Mouse (Mus musculus) liver, adult 2 months (tissue): ENCODE results near the gene Aplp1. TPM values are rescaled to one million over a fixed set of nuclear protein-coding genes. Genes with fewer than 3 reads are reported as not detected.

Experiments used
- DNase-seq: peaks from one replicate; pipeline ENCODE4 v3.0.0-alpha.2; 2011; ENCODE audit warnings: low read depth, low spot score; ENCODE audit errors: extremely low read depth
- H3K27ac ChIP-seq: fragments of 200-500 bp; replicated peaks from 2 replicates; pipeline ENCODE4 v1.5.1; 2012; ENCODE audit warnings: low read depth, mild to moderate bottlenecking, control low read depth, inconsistent platforms, low read length; ENCODE audit not compliant: insufficient read depth
- H3K27me3 ChIP-seq: fragments of 200-500 bp; 2 replicates; pipeline ENCODE4 v1.6.1; 2012; ENCODE audit warnings: mild to moderate bottlenecking, moderate library complexity, low read length, inconsistent platforms; ENCODE audit not compliant: control insufficient read depth, insufficient read depth
- H3K36me3 ChIP-seq: fragments of 200-500 bp; 2 replicates; pipeline ENCODE4 v1.6.1; 2012; ENCODE audit warnings: low read length, inconsistent platforms; ENCODE audit not compliant: control insufficient read depth, insufficient read depth
- H3K4me1 ChIP-seq: fragments of 200-500 bp; 2 replicates; pipeline ENCODE4 v1.6.1; 2011; ENCODE audit warnings: low read length; ENCODE audit not compliant: control insufficient read depth, insufficient read depth
- H3K4me3 ChIP-seq: fragments of 200-500 bp; 2 replicates; pipeline ENCODE4 v1.5.1; 2011; ENCODE audit warnings: low read depth, mild to moderate bottlenecking, control low read depth, low read length, moderate library complexity; ENCODE audit not compliant: insufficient read depth
- H3K79me2 ChIP-seq: fragments of 200-500 bp; 2 replicates; pipeline ENCODE4 v1.6.1; 2012; ENCODE audit warnings: inconsistent platforms, mild to moderate bottlenecking, low read length, moderate library complexity; ENCODE audit not compliant: control insufficient read depth, insufficient read depth
- H3K9ac ChIP-seq: fragments of 200-500 bp; 2 replicates; pipeline ENCODE4 v1.6.1; 2012; ENCODE audit warnings: low read depth, mild to moderate bottlenecking, control low read depth, inconsistent platforms, low read length
- CTCF ChIP-seq: fragments of 200-500 bp; IDR thresholded peaks from 2 replicates; pipeline ENCODE4 v1.5.1; 2011; ENCODE audit warnings: low read depth, low read length, control low read depth
- POLR2A ChIP-seq: fragments of 200-500 bp; IDR thresholded peaks from 2 replicates; pipeline ENCODE4 v1.6.1; 2011; ENCODE audit warnings: low read length, control low read depth; ENCODE audit not compliant: insufficient read depth; ENCODE audit errors: extremely low read depth
- WGBS: fragments of 180-500 bp; shearing (Covaris S2); methylation state at CpG from one replicate; pipeline ENCODE4 v1.1.7; 2018; 5-methylcytosine and 5-hydroxymethylcytosine counted together
- polyA plus RNA-seq: library from polyadenylated mRNA; depleted of rRNA; stranded (reverse); fragments of >200 nt; gene quantifications from 2 replicates; pipeline ENCODE4 v1.2.3, GENCODE M21; 2012; rRNA removed
- total RNA-seq: library from RNA; depleted of rRNA; stranded (reverse); fragments of >200 nt; gene quantifications from 2 replicates; pipeline ENCODE4 v1.2.3, GENCODE M21; 2014; rRNA removed

Aplp1 gene
- total RNA-seq: 0.18 and 0.74 TPM in 2 replicates
- polyA plus RNA-seq: 0.65 and 0.70 TPM in 2 replicates

DNA sequence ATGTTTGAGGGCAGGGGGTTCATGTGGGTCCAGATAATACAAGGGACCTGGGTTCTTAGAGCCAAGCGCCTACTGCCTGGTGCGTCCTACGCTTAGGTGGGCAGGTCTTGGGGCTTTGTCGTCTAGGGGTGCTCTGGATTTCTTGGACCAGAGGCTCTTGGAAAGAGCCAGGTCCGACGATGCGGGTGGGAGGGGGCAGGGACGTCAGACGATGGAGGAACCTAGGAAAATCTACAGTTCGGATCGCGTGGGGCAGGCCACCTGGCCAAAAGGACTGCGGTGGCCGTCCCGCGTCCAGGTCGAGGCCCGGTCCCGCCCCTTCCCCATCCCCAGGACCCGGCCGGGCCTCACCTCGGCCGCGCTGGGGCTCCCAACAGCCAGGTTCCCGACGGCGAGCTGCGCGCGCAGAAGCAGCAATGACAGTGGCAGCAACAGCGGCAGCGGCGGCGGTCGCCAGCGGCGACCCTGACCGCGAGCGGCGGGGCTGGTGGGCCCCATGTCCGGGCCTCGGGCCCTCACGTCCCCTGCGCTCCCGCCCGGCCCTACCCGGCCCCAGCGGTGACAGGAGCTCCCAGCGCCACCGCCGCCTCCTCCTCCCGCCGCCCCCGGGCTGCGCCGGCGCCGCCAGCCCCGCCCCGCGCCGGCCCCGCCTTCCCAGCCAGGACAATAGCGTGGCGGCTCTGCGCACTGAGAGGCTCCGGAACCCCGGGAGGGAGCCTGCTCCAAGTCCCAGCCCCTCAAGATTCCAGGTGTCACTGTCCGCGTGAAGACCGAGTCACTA, at the start of gene Aplp1:
Aplp1 (minus strand) TSS at position 565 of the 781 bp plus-strand sequence.
- H3K27ac ChIP-seq: no peak within 1 kb of the TSS
- no peak for DNase-seq
- TF ChIP-seq POLR2A (no peak), CTCF (no peak)
- WGBS: 2% methylated on average over 49 of the region's 72 CpGs
- H3K27me3 ChIP-seq: peaks cover 11% of the 10 kb centered on the region
- no peaks in the 10 kb centered on the region for H3K4me1 ChIP-seq
- no peaks in the 10 kb centered on the region for H3K79me2 ChIP-seq
- peak within 1 kb of the TSS; percentile 53 for H3K9ac ChIP-seq
- H3K4me3 ChIP-seq: peak within 1 kb of the TSS; percentile 56; the same call in 1 of the 2 replicates
- H3K36me3 ChIP-seq: no peaks in the 10 kb centered on the region

- Histone ChIP-seq H3K9ac (peak within 1 kb of the TSS; percentile 90), H3K27ac (peak within 1 kb of the TSS; percentile 98), H3K4me3 (peak within 1 kb of the TSS; percentile 86), H3K4me1 (no peaks in the 10 kb centered on the region), H3K27me3 (no peaks in the 10 kb centered on the region), H3K36me3 (no peaks in the 10 kb centered on the region), H3K79me2 (no peaks in the 10 kb centered on the region; the same call in 1 of the 2 replicates)
- DNase-seq: peak; percentile 95
- TF ChIP-seq CTCF (peak; percentile 34), POLR2A (peak; percentile 78; the same call in 1 of the 2 replicates)
- 16% methylated on average over 11 of the region's 11 CpGs for WGBS
Observed at GRCm38 (mm10) chr7:30493401-30493931, 48.1 kb upstream of the Aplp1 start, which contains the start of gene Prodh2. Gene Prodh2, plus strand, starts transcription at chr7:30493622.

DNA sequence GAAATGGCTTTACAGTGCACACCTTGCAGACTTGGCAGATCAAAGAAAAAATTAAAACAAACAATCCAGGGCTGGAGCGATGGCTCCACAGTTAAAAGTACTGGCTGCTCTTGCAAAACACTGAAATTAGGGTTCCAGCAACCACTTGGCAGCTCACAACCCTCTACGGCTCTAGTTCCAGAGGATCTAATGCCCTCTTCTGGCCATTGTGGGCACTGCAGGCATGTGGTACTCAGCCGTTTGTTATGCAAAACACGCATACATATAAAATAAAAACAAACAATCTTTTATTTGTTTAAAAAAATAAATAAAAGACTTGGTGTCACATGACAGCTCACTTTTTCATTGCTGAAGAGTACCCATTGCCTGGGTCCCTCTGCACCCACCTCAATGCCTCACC, 47.4 kb upstream of the Aplp1 start:
- peak overlapping the region; percentile 52 for H3K9ac ChIP-seq
- peak; percentile 94 for DNase-seq
- no peak overlapping the region for H3K4me3 ChIP-seq
- no peaks in the 10 kb centered on the region for H3K36me3 ChIP-seq
- WGBS: 5% methylated on average over 4 of the region's 4 CpGs
- no peaks in the 10 kb centered on the region for H3K4me1 ChIP-seq
- peak overlapping the region; percentile 98 for H3K27ac ChIP-seq
- TF ChIP-seq CTCF (peak; percentile 82), POLR2A (no peak)
- H3K27me3 ChIP-seq: no peaks in the 10 kb centered on the region
- no peaks in the 10 kb centered on the region; the same call in 1 of the 2 replicates for H3K79me2 ChIP-seq

DNA sequence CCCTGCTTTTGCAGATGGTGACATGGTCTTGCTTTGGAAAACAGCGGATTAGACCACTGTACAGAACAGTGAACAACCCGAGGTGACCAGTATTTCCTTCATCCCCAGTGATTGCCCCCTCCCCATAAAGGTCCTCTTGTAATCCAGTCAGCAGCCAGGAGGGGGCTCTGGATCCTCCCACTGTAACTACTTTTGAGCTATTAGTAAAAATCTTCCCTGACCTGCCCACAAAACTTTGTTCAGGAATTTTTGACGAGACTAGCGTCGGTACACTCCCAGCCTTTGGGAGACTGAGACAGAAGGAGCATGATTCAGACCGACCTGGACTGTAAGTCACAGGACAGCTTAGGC, 45.6 kb upstream of the Aplp1 start:
- H3K79me2 ChIP-seq: no peaks in the 10 kb centered on the region; the same call in 1 of the 2 replicates
- H3K27me3 ChIP-seq: no peaks in the 10 kb centered on the region
- no peaks in the 10 kb centered on the region for H3K4me1 ChIP-seq
- H3K9ac ChIP-seq: no peak overlapping the region
- no peak overlapping the region for H3K27ac ChIP-seq
- no peak overlapping the region for H3K4me3 ChIP-seq
- no peaks in the 10 kb centered on the region for H3K36me3 ChIP-seq
- WGBS: 36% methylated on average over 6 of the region's 6 CpGs
- DNase-seq: no peak
- TF ChIP-seq POLR2A: no peak
- TF ChIP-seq CTCF: no peak

DNA sequence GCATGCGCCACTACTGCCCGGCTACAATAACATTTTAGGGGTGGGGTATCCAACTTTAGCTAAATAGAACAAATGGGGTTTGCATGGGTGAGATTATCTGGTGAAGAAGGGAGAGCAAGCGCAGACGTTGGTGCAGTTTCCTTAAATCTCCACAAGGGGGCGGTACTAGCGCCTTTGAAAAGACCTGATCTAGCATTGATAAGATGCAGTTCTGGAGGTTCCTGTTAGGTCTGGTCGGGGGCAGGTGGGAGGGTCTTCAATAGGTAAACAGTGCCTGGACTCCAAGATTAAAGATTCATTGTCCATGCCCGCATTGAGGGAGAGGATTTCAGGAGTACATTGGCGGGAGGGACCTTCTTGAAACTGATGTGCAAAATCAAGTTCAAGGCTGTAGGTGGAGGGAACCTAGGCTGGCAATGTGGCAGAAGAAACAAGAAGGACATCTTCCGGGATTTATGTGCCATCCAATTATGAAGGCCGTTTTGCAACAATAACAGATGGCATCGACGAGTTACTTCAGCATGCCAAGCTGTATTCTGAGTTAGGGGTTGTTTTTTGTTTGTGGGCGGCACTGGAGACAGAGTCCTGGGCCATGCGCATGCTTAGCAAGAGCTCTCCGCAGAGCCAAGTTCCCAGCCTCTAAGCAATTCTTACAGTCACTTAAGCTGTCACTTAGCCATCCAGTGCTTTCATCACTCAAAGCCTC, 45.1 kb upstream of the Aplp1 start:
- Histone ChIP-seq H3K4me3 (no peak overlapping the region), H3K4me1 (no peaks in the 10 kb centered on the region), H3K27me3 (no peaks in the 10 kb centered on the region), H3K79me2 (no peaks in the 10 kb centered on the region; the same call in 1 of the 2 replicates), H3K9ac (no peak overlapping the region), H3K36me3 (no peaks in the 10 kb centered on the region), H3K27ac (no peak overlapping the region)
- DNase-seq: no peak
- 53% methylated on average over 16 of the region's 16 CpGs for WGBS
- TF ChIP-seq POLR2A (no peak), CTCF (peak; percentile 45; the same call in 1 of the 2 replicates)
